Mouse (Mus musculus) ES-Bruce4 (cell line): ENCODE measurements around the gene Dlk1. TPM values are rescaled to one million over a fixed set of nuclear protein-coding genes. Genes with fewer than 3 reads are reported as not detected.

Experiments used
- H3K27ac ChIP-seq: 2 replicates; pipeline ENCODE4 v1.5.1; 2012; ENCODE audit warnings: low read length, inconsistent platforms; ENCODE audit not compliant: insufficient read depth
- H3K27me3 ChIP-seq: 2 replicates; pipeline ENCODE4 v1.6.1; 2012; ENCODE audit warnings: mild to moderate bottlenecking, low read length, inconsistent platforms; ENCODE audit not compliant: control insufficient read depth, poor library complexity, insufficient read depth, severe bottlenecking
- H3K36me3 ChIP-seq: 2 replicates; pipeline ENCODE4 v1.6.1; 2012; ENCODE audit warnings: inconsistent platforms, mild to moderate bottlenecking, low read length, moderate library complexity; ENCODE audit not compliant: control insufficient read depth, poor library complexity, insufficient read depth, severe bottlenecking
- H3K4me1 ChIP-seq: one replicate; pipeline ENCODE4 v1.8.1; 2011; ENCODE audit warnings: low read length; ENCODE audit not compliant: control insufficient read depth, insufficient read depth
- H3K4me3 ChIP-seq: 2 replicates; pipeline ENCODE4 v1.5.1; 2011; ENCODE audit warnings: low read depth, mild to moderate bottlenecking, low read length
- H3K9ac ChIP-seq: 2 replicates; pipeline ENCODE4 v1.6.1; 2012; ENCODE audit warnings: low read depth, mild to moderate bottlenecking, inconsistent platforms; ENCODE audit not compliant: poor library complexity, severe bottlenecking
- H3K9me3 ChIP-seq: replicated peaks from 2 replicates; pipeline ENCODE4 v1.6.1; 2012; ENCODE audit warnings: mild to moderate bottlenecking, low read length, inconsistent platforms; ENCODE audit not compliant: control insufficient read depth, poor library complexity, insufficient read depth, severe bottlenecking
- CTCF ChIP-seq: IDR thresholded peaks from one replicate; pipeline ENCODE4 v1.8.1; 2011; ENCODE audit warnings: low read depth, low read length
- EP300 ChIP-seq: IDR thresholded peaks from 2 replicates; pipeline ENCODE4 v1.6.1; 2011; ENCODE audit warnings: low read depth, low read length; ENCODE audit not compliant: insufficient read depth
- POLR2A ChIP-seq: IDR thresholded peaks from one replicate; pipeline ENCODE4 v1.8.1; 2011; ENCODE audit warnings: low read length; ENCODE audit not compliant: insufficient read depth
- polyA plus RNA-seq: library from polyadenylated mRNA; stranded (reverse); fragments of >200 nt; gene quantifications from 2 replicates; pipeline ENCODE4 v1.2.4, GENCODE M21; 2011; ENCODE audit warnings: low read depth; ENCODE audit not compliant: missing spikeins, insufficient read depth, insufficient read length

Dlk1 gene
- polyA plus RNA-seq, 1 experiment = 2.8 TPM

DNA sequence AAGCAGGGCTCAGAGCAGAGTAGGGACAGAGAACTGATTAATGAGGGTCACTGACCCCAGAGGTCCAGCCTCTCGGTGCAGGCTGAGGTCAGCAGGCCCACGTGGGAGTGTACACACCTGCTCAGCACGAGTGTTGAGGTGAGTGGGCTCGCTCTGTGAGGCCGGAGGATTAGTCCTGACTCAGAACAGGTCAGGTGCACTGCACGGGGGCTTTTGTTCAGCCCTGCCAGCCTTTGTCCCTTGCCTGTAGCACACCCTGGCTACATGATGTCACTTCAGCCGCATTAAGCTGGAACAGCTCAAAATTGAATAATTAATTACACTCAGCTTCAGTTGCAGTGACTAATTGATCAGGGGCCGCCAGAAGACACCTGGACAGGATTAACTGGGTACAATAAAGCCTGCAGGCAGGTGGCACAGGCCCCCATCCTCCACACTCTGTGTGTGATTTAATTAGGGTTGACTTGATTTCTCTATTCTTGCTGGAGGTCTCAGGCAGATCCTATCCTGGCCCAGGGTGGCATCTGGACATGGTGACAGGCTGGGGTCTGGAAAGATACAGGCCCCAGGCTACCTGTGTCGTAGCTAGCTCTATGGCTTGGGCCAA is 57.0 kb downstream of the Dlk1 start:
- TF ChIP-seq CTCF (no peak), EP300 (no peak), POLR2A (no peak)
- no peak overlapping the region for H3K4me3 ChIP-seq
- no peak overlapping the region for H3K27ac ChIP-seq
- H3K36me3 ChIP-seq = no peaks in the 10 kb centered on the region
- H3K27me3 ChIP-seq = no peaks in the 10 kb centered on the region
- H3K9me3 ChIP-seq = no peaks in the 10 kb centered on the region
- no peak overlapping the region for H3K9ac ChIP-seq
- H3K4me1 ChIP-seq = no peaks in the 10 kb centered on the region

DNA sequence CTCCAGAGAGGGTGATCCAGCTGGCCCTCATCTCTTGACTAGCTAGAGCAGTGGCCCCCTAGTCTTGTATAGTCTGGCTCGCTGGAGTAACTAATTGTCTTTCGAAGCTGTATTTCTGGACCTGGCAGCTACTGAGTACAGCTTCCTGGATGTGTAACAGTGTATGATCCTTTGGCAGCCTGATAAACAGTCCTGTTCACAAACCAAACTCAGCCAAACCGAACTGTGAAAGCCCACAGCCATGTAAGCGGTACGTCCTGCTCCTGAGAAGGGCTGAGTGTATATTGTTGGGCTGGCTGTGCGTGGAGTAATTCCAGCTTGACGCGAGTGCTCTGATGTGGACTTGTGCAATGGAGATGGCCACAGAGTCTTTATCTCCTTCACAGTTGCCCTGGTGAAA is 57.6 kb downstream of the Dlk1 start:
- no peaks in the 10 kb centered on the region for H3K9me3 ChIP-seq
- H3K27ac ChIP-seq = no peak overlapping the region
- H3K4me3 ChIP-seq = no peak overlapping the region
- no peak overlapping the region for H3K9ac ChIP-seq
- no peaks in the 10 kb centered on the region for H3K27me3 ChIP-seq
- no peak for TF ChIP-seq EP300
- TF ChIP-seq POLR2A = no peak
- TF ChIP-seq CTCF = no peak
- H3K4me1 ChIP-seq = no peaks in the 10 kb centered on the region
- H3K36me3 ChIP-seq = no peaks in the 10 kb centered on the region

DNA sequence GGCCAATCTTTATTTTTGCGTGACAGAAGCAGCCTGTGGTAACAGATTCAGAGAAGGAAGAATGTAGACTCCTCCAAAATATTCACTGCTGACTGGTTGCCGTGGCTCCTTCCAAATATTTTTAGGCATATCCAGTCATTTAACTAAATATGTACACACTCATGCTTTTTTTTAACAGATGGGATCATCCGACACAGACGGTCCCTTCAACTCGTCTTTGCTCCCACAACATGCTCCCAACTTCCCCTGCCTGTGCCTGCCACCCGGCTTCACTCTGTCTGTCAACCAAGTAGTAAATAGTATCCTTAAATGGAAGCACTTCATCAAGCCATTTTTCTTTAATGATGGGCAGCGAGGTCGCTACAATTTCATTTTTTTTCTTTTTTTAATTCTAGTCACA is 58.8 kb downstream of the Dlk1 start:
- H3K9ac ChIP-seq = no peak overlapping the region
- H3K27me3 ChIP-seq = no peaks in the 10 kb centered on the region
- no peaks in the 10 kb centered on the region for H3K4me1 ChIP-seq
- no peaks in the 10 kb centered on the region for H3K36me3 ChIP-seq
- TF ChIP-seq POLR2A = no peak
- TF ChIP-seq CTCF = no peak
- no peak for TF ChIP-seq EP300
- no peak overlapping the region for H3K27ac ChIP-seq
- H3K4me3 ChIP-seq = no peak overlapping the region
- no peaks in the 10 kb centered on the region for H3K9me3 ChIP-seq

DNA sequence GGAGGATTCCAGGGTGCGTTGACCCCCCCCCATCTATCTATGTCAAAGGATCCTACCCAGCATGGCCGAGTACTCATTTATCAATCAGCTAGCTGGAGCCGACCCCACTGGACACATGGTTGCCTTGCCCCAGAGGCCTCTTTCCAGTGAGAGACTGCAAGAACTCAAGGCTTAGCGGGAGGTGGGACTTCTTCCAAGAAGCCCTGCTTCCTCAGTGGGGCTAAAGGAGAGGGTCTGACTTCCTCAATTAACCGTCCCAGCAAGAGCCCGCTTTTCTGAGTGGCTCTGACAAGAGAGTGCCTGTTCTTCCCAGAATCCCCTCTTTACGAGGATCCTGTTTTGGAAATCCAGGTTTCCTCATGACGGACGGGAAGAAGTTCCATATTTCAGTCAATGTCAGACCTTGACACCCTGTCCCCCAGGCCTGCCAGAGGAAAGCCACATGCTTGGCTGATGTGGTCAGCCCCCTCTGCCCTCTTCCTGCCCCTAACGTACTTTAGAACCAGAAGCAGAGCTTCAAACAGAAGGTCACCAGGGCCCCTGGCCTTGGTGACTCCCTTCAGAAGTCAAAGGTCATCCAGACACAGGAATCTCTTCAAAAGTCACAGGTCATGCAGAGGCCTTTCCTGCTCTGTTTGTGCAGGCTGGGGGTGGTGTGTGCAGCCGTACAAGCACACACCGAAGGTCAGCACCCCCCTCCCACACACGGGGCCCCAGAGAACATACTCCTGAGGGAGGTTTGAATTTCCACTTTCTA is 59.7 kb downstream of the Dlk1 start:
- Histone ChIP-seq H3K9ac (no peak overlapping the region), H3K4me3 (no peak overlapping the region), H3K4me1 (no peaks in the 10 kb centered on the region), H3K27ac (no peak overlapping the region), H3K9me3 (no peaks in the 10 kb centered on the region), H3K36me3 (no peaks in the 10 kb centered on the region), H3K27me3 (no peaks in the 10 kb centered on the region)
- TF ChIP-seq POLR2A (no peak), CTCF (no peak), EP300 (no peak)

Other genes with a start within 250 kb of the Dlk1 start
- gene Rtl1, start 147.5 kb downstream of the Dlk1 start, polyA plus RNA-seq = not detected in 2 replicates